Mouse (Mus musculus) ES-E14 (cell line): ENCODE measurements around the gene Camsap2. TPM values are rescaled to one million over a fixed set of nuclear protein-coding genes. Genes with fewer than 3 reads are reported as not detected.

Experiments
- DNase-seq: peaks from one replicate; pipeline ENCODE4 v3.0.0-alpha.2; 2013; ENCODE audit warnings: low read depth, low spot score
- H3K27ac ChIP-seq: 2 replicates; pipeline ENCODE4 v1.5.1; 2012; ENCODE audit warnings: low read depth, mild to moderate bottlenecking, low read length, moderate library complexity, mixed read lengths; ENCODE audit not compliant: poor library complexity, insufficient read depth, severe bottlenecking
- H3K36me3 ChIP-seq: 2 replicates; pipeline ENCODE4 v1.6.1; 2012; ENCODE audit warnings: mild to moderate bottlenecking, low read length, moderate library complexity, mixed read lengths; ENCODE audit not compliant: control insufficient read depth, poor library complexity, insufficient read depth, severe bottlenecking
- H3K4me1 ChIP-seq, 2 experiments: fragments of 150-350 bp in 1 of 2; sonication (generic) in 1 of 2; 2 replicates each; pipeline ENCODE4 v1.6.1; 2012; ENCODE audit warnings: low read length in 2 of 2, mild to moderate bottlenecking in 1 of 2, mixed read lengths in 1 of 2; ENCODE audit not compliant: control insufficient read depth in 2 of 2, insufficient read depth in 2 of 2, poor library complexity in 1 of 2
- H3K4me3 ChIP-seq, 2 experiments: fragments of 150-350 bp in 1 of 2; sonication (generic) in 1 of 2; 2 replicates each; pipeline ENCODE4 v1.5.1; 2012; ENCODE audit warnings: low read length in 2 of 2, low read depth in 1 of 2, mild to moderate bottlenecking in 1 of 2, mixed read lengths in 1 of 2; ENCODE audit not compliant: insufficient read depth in 1 of 2, poor library complexity in 1 of 2, severe bottlenecking in 1 of 2
- H3K9ac ChIP-seq: 2 replicates; pipeline ENCODE4 v1.6.1; 2012; ENCODE audit warnings: low read depth, mild to moderate bottlenecking, low read length, mixed read lengths; ENCODE audit not compliant: poor library complexity, insufficient read depth, severe bottlenecking
- H3K9me3 ChIP-seq: fragments of 150-350 bp; sonication (generic); 2 replicates; pipeline ENCODE4 v1.6.1; 2012; ENCODE audit warnings: low read depth, mild to moderate bottlenecking, low read length; ENCODE audit not compliant: control insufficient read depth, insufficient read depth
- CHD2 ChIP-seq: IDR thresholded peaks from 2 replicates; pipeline ENCODE4 v1.6.1; 2014; ENCODE audit warnings: mild to moderate bottlenecking, low read depth, low read length, inconsistent platforms
- HCFC1 ChIP-seq: IDR thresholded peaks from 2 replicates; pipeline ENCODE4 v1.6.1; 2012; ENCODE audit warnings: low read length, inconsistent platforms, borderline replicate concordance; ENCODE audit not compliant: insufficient read depth
- MAFK ChIP-seq: IDR thresholded peaks from 2 replicates; pipeline ENCODE4 v1.6.1; 2014; ENCODE audit warnings: mild to moderate bottlenecking, low read depth, low read length, inconsistent platforms; ENCODE audit not compliant: insufficient read depth
- ZC3H11A ChIP-seq: IDR thresholded peaks from 2 replicates; pipeline ENCODE4 v1.6.1; 2012; ENCODE audit warnings: low read depth, mild to moderate bottlenecking, inconsistent platforms, low read length, borderline replicate concordance
- ZNF384 ChIP-seq: IDR thresholded peaks from 2 replicates; pipeline ENCODE4 v1.6.1; 2012; ENCODE audit warnings: low read depth, low read length, inconsistent platforms
- in situ Hi-C, 2 experiments: fragments of 600-800 bp; cut with MboI; formaldehyde crosslinking; loops; one replicate each; pipeline ENCODE4 v1.15.1; 2025; ENCODE audit warnings: low sequenced_read_pairs in 2 of 2, inconsistent platforms in 1 of 2; ENCODE audit not compliant: unreplicated experiment in 2 of 2
- total RNA-seq: library from RNA; depleted of rRNA; stranded (reverse); fragments of 300-350 nt; gene quantifications from 2 replicates; pipeline ENCODE4 v1.2.3, GENCODE M21; 2012

Gene Camsap2
- total RNA-seq, 1 experiment: 20.3 TPM

DNA sequence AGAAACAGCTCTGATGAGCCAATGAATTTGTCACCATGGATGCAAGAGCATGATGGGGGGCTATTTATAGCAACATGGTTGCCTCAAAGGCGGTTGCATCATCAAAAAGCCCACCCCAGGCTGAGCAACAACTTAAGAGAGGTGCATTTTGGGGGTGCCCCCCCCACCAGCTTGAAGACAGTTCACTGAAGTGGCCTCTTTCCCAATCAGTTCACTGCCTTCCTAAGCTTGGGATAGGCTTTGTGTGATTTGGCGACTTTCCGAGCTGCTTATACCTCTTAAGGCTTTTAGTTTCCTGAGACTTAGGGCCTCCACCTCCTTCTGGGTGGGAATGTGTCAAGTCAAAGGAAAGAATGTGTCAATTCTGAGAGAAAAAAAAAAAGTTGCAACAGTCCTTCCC is 20.1 kb upstream of the Camsap2 start:
- no peak for DNase-seq
- no peaks in the 10 kb centered on the region for H3K36me3 ChIP-seq
- no peaks in the 10 kb centered on the region for H3K9me3 ChIP-seq
- H3K4me3 ChIP-seq: no peak overlapping the region
- no peak overlapping the region for H3K27ac ChIP-seq
- no peak overlapping the region for H3K9ac ChIP-seq
- in situ Hi-C loops: no loop called here
- TF ChIP-seq ZNF384: no peak
- TF ChIP-seq HCFC1: no peak
- TF ChIP-seq CHD2: no peak
- TF ChIP-seq ZC3H11A: no peak
- no peak for TF ChIP-seq MAFK
- H3K4me1 ChIP-seq: no peaks in the 10 kb centered on the region

DNA sequence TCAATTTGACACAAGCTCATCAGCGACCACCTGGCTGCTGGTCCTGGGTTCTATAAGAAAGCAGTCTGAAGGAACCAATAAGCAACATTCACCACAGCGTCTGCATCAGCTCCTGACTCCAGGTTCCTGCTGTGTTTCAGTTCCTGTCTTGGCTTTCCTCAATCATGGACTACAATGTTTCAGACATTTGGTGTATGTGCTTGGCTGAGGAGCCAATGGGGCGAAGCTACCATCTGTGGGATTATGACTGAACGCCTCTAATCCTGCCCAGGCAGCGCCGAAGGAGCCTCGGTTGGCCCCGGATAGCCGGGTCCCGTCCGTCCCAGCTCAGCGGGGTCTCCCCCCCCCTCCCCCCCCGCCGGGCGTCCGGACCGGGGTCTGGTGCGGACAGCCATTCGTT is 18.8 kb upstream of the Camsap2 start:
- Histone ChIP-seq H3K9ac (no peak overlapping the region), H3K9me3 (no peaks in the 10 kb centered on the region), H3K36me3 (no peaks in the 10 kb centered on the region), H3K4me1 (no peaks in the 10 kb centered on the region), H3K27ac (no peak overlapping the region), H3K4me3 (peak overlapping the region in 1 of 2 experiments; percentile 16; a peak in 1 of 4 replicates)
- TF ChIP-seq HCFC1: no peak
- no peak for TF ChIP-seq ZC3H11A
- no peak for TF ChIP-seq ZNF384
- no peak for TF ChIP-seq MAFK
- TF ChIP-seq CHD2: no peak
- in situ Hi-C loops: no loop called here
- DNase-seq: no peak

DNA sequence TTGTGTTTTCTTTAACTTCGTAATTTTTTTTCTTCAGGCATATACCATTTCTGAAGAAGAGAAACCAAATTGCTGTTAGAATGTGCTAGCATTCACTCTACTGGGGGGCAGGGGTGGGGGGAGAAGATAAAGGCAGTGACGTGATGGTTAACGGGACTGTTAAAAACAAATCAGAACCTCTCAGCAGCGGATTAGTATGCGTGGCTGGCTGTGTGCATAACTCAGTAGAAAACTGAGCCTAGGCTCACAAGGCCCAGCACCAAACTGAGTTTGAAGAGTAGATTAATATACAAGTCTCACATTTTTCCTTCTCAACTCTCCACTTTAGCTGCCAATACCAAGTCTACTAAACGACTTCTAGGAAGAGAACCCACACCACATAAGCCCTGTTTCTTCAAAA is 17.1 kb upstream of the Camsap2 start:
- Histone ChIP-seq H3K36me3 (no peaks in the 10 kb centered on the region), H3K27ac (no peak overlapping the region), H3K9me3 (no peaks in the 10 kb centered on the region), H3K9ac (no peak overlapping the region), H3K4me3 (no peak overlapping the region), H3K4me1 (no peaks in the 10 kb centered on the region)
- in situ Hi-C loops: no loop called here
- no peak for DNase-seq
- TF ChIP-seq HCFC1: no peak
- TF ChIP-seq MAFK: no peak
- TF ChIP-seq ZNF384: no peak
- no peak for TF ChIP-seq ZC3H11A
- TF ChIP-seq CHD2: no peak

DNA sequence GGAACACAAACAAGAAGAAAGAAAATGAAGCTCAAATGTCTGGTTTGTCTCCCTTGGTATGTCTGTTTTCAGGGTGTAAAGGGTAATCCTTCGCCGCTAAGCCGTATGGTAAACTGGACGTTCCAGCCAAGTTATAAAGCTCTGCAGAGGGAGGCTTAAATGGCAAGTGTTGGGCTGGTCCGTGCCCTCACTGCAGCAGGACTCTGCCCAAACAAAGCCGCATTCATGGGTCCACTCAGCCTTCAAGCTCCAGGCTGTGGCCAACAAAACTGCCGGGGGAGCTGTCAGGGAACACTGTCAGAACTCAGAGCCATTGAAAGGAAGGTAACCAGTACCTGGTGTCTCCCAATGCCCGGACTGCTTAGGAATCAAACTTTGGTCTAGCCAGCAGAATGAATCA is 16.7 kb upstream of the Camsap2 start:
- no peaks in the 10 kb centered on the region for H3K9me3 ChIP-seq
- no peak overlapping the region for H3K9ac ChIP-seq
- in situ Hi-C loops: no loop called here
- H3K36me3 ChIP-seq: no peaks in the 10 kb centered on the region
- H3K27ac ChIP-seq: peak overlapping the region; percentile 12; the same call in 1 of the 2 replicates
- TF ChIP-seq HCFC1 (no peak), MAFK (no peak), ZNF384 (no peak), CHD2 (no peak), ZC3H11A (no peak)
- no peak for DNase-seq
- H3K4me1 ChIP-seq: no peaks in the 10 kb centered on the region
- no peak overlapping the region for H3K4me3 ChIP-seq

DNA sequence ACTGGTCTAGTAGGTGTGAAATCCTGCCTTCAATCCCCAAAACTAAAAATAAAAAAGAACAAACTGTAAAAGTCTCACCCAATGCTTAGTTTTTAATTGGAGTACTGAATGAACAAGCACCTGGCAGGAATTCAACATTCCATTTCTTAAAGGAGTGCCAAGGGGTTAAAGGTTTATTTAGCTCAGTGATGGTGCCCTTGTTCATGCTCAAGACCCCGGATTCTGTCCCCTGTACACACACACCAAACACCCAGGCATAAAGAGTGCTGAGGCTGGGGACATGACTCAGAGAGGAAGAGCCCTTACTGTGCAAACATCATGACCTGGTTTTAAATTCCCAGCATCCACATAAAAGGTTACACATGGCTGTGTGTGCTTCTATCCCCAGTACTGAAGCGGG is 15.5 kb upstream of the Camsap2 start:
- Histone ChIP-seq H3K36me3 (no peaks in the 10 kb centered on the region), H3K9me3 (no peaks in the 10 kb centered on the region), H3K27ac (no peak overlapping the region), H3K9ac (no peak overlapping the region), H3K4me3 (no peak overlapping the region), H3K4me1 (no peaks in the 10 kb centered on the region)
- no peak for DNase-seq
- TF ChIP-seq ZC3H11A: no peak
- in situ Hi-C loops: no loop called here
